Mouse (Mus musculus) testis, adult 2 months (tissue): ENCODE results near the gene Thumpd2.

Experiments used
- CTCF ChIP-seq: fragments of 200-500 bp; IDR thresholded peaks from 2 replicates; pipeline ENCODE4 v1.5.1; 2012; ENCODE audit warnings: low read depth, mild to moderate bottlenecking, inconsistent platforms, low read length, moderate library complexity; ENCODE audit not compliant: control insufficient read depth, insufficient read depth, insufficient replicate concordance
- POLR2A ChIP-seq: fragments of 200-500 bp; IDR thresholded peaks from 2 replicates; pipeline ENCODE4 v1.6.1; 2012; ENCODE audit warnings: low read depth, mild to moderate bottlenecking, inconsistent platforms, low read length, moderate library complexity; ENCODE audit not compliant: control insufficient read depth

DNA sequence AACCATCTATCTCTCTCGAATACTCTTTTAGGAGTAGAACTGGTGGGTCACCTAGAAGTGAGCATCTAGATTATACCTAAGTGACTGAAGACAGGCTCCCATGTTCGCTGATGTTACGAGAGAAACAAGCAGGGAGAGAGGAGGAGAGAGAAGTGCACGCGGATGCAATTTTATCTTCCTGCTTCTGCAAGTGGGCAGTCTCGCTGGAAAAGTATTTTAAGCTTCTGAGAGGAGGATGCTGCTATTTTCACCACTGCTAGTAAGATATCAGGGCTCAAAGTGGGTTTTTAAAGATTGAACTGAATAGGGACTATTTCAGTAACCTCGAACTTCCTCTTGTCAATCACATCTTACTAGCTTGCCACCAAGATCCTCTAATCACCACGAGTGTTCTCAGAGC is 38.0 kb upstream of the Thumpd2 start:
- no peak for TF ChIP-seq POLR2A
- no peak for TF ChIP-seq CTCF
